17 mouse cellular contexts compared by ENCODE assay signal in genomic region chr17:79501926-79502325, GRCm38 (mm10).
"Had no signal": no experiment of that assay in that cellular context is flagged by ENCODE, and none has a peak within 500 bp of the region (broad histone marks: within the 10 kb centered on the region; RNA-seq: fewer than 3 reads in every experiment).

No protein-coding gene starts in this region.

- H3K4me1 ChIP-seq: liver, embryonic 13.5 days; liver, embryonic 15.5 days; megakaryocyte, embryonic 14.5 days; midbrain, embryonic 13.5 days; midbrain, embryonic 15.5 days; neural tube, embryonic 13.5 days; neural tube, embryonic 15.5 days; stomach, embryonic 15.5 days had no signal

- DNase-seq: liver, embryonic 13.5 days; liver, postnatal 0 days; lung, embryonic 14.5 days; lung, postnatal 14 days; retina, postnatal 1 day; right cerebral cortex, postnatal 14 days; thymus, adult 2 months; thymus, postnatal 25 days; thymus, postnatal 4 days had no signal

- H3K27me3 ChIP-seq: liver, embryonic 13.5 days; liver, embryonic 15.5 days; megakaryocyte, embryonic 14.5 days; midbrain, embryonic 13.5 days; midbrain, embryonic 15.5 days; neural tube, embryonic 13.5 days; neural tube, embryonic 15.5 days; stomach, embryonic 15.5 days had no signal

- H3K36me3 ChIP-seq: liver, embryonic 13.5 days; liver, embryonic 15.5 days; midbrain, embryonic 13.5 days; midbrain, embryonic 15.5 days; neural tube, embryonic 13.5 days; neural tube, embryonic 15.5 days; stomach, embryonic 15.5 days had no signal

- H3K4me2 ChIP-seq: liver, embryonic 13.5 days; liver, embryonic 15.5 days; lung, embryonic 14.5 days; midbrain, embryonic 11.5 days; midbrain, embryonic 13.5 days; midbrain, embryonic 15.5 days; neural tube, embryonic 13.5 days; neural tube, embryonic 15.5 days; stomach, embryonic 15.5 days had no signal

- H3K4me3 ChIP-seq: liver, embryonic 13.5 days; liver, embryonic 15.5 days; megakaryocyte, embryonic 14.5 days; midbrain, embryonic 13.5 days; midbrain, embryonic 15.5 days; neural tube, embryonic 13.5 days; neural tube, embryonic 15.5 days; stomach, embryonic 15.5 days had no signal
